Mouse (Mus musculus) retina, embryonic 14.5 days (tissue): ENCODE data around the gene Abracl.

Experiments used
- DNase-seq: peaks from one replicate; pipeline ENCODE4 v3.0.0-alpha.2; 2015; ENCODE audit warnings: low spot score

Abracl gene

GRCm38 (mm10) chr10:18022741-18023347, at the start of gene Abracl:
TSS of gene Abracl (minus strand) at chr10:18023288.
- peak; percentile 75 for DNase-seq

- DNase-seq: no peak
Measured at GRCm38 (mm10) chr10:18072871-18073270, 49.8 kb upstream of the Abracl start.

- no peak for DNase-seq
Measured at GRCm38 (mm10) chr10:18070616-18071015, 47.5 kb upstream of the Abracl start.

GRCm38 (mm10) chr10:18070144-18070543, 47.1 kb upstream of the Abracl start:
- DNase-seq: no peak

- no peak for DNase-seq
Measured at GRCm38 (mm10) chr10:18069576-18069975, 46.5 kb upstream of the Abracl start.

GRCm38 (mm10) chr10:18068880-18069279, 45.8 kb upstream of the Abracl start:
- no peak for DNase-seq

- DNase-seq: no peak
Measured at GRCm38 (mm10) chr10:18067761-18068446, 44.8 kb upstream of the Abracl start.

- no peak for DNase-seq
Measured at GRCm38 (mm10) chr10:18066031-18066439, 42.9 kb upstream of the Abracl start.

- DNase-seq: no peak
Measured at GRCm38 (mm10) chr10:18064606-18065228, 41.6 kb upstream of the Abracl start.

- no peak for DNase-seq
Measured at GRCm38 (mm10) chr10:18061533-18061932, 38.4 kb upstream of the Abracl start.

GRCm38 (mm10) chr10:18060778-18061177, 37.7 kb upstream of the Abracl start:
- DNase-seq: no peak

- DNase-seq: no peak
Measured at GRCm38 (mm10) chr10:18059807-18060206, 36.7 kb upstream of the Abracl start.

- no peak for DNase-seq
Measured at GRCm38 (mm10) chr10:18058681-18059338, 35.7 kb upstream of the Abracl start.

- DNase-seq: peak; percentile 15
Measured at GRCm38 (mm10) chr10:18056391-18056745, 33.3 kb upstream of the Abracl start.

GRCm38 (mm10) chr10:18055696-18056390, 32.8 kb upstream of the Abracl start, which contains the start of gene Reps1:
TSS of gene Reps1 (plus strand) at chr10:18055861.
- DNase-seq: peak; percentile 61

GRCm38 (mm10) chr10:18055009-18055695, 32.1 kb upstream of the Abracl start:
- DNase-seq: peak; percentile 87

- no peak for DNase-seq
Measured at GRCm38 (mm10) chr10:18047380-18048146, 24.5 kb upstream of the Abracl start.

GRCm38 (mm10) chr10:18046380-18046779, 23.3 kb upstream of the Abracl start:
- no peak for DNase-seq

- DNase-seq: no peak
Measured at GRCm38 (mm10) chr10:18036849-18037248, 13.8 kb upstream of the Abracl start.

GRCm38 (mm10) chr10:18034408-18034807, 11.3 kb upstream of the Abracl start:
- DNase-seq: no peak

GRCm38 (mm10) chr10:18022312-18022711, 776 bp downstream of the Abracl start:
- peak; percentile 71 for DNase-seq
